Mouse (Mus musculus): Measurements from ENCODE around the gene Olfr71. TPM values are rescaled to one million over a fixed set of nuclear protein-coding genes. Genes with fewer than 3 reads are reported as not detected.

The Olfr71 gene
- total and polyA plus RNA-seq, 2 experiments from 2014 or later: not detected

- 32% methylated on average over 4 of the region's 4 CpGs for WGBS
- Histone ChIP-seq H3K9ac (replicated peaks; ENCODE audit: low read length) (no peak overlapping the region), H3K36me3 (ENCODE audit: insufficient read depth, low read length) (no peaks in the 10 kb centered on the region), H3K27ac (no peak overlapping the region), H3K27me3 (ENCODE audit: insufficient read depth, low read length) (peaks cover 6% of the 10 kb centered on the region; the same call in 1 of the 2 replicates), H3K9me3 (ENCODE audit: low read length) (no peaks in the 10 kb centered on the region), H3K4me3 (ENCODE audit: low read length) (no peak overlapping the region), H3K4me2 (ENCODE audit: low read depth, low read length) (no peak overlapping the region), H3K4me1 (ENCODE audit: insufficient read depth, low read length) (peaks cover 15% of the 10 kb centered on the region)
- ATAC-seq (no peak), DNase-seq (ENCODE audit: low spot score) (peak; percentile 23)
- peak; percentile 52 for TF ChIP-seq CTCF (IDR thresholded peaks at IDR 0.05; ENCODE audit: low read depth)
Observed at GRCm38 (mm10) chr4:43666412-43666811, 43.6 kb downstream of the Olfr71 start.

- 0 out of 2 replicates have a peak overlapping the region, but pooled peaks have one; percentile 48 for H3K27ac ChIP-seq
Observed at GRCm38 (mm10) chr4:43657146-43657545, 52.9 kb downstream of the Olfr71 start.

GRCm38 (mm10) chr4:43656339-43657109 lies 53.5 kb downstream of the Olfr71 start, which contains the start of gene Hint2:
Gene Hint2 (minus strand): TSS chr4:43656466.
- Histone ChIP-seq H3K4me2 (ENCODE audit: low read depth, low read length) (peak within 1 kb of the TSS; percentile 70), H3K36me3 (ENCODE audit: insufficient read depth, low read length) (no peaks in the 10 kb centered on the region), H3K9ac (replicated peaks; ENCODE audit: low read length) (peak within 1 kb of the TSS; percentile 91), H3K4me3 (ENCODE audit: low read length) (peak within 1 kb of the TSS; percentile 84), H3K27ac (peak within 1 kb of the TSS; percentile 97), H3K4me1 (ENCODE audit: insufficient read depth, low read length) (no peaks in the 10 kb centered on the region), H3K9me3 (ENCODE audit: low read length) (no peaks in the 10 kb centered on the region), H3K27me3 (ENCODE audit: insufficient read depth, low read length) (no peaks in the 10 kb centered on the region)
- peak; percentile 97 for ATAC-seq
- TF ChIP-seq CTCF (IDR thresholded peaks at IDR 0.05; ENCODE audit: low read depth): no peak; the same call in 1 of the 2 replicates
- WGBS: under 1% methylated on average over 34 of the region's 34 CpGs
- peak; percentile 99 for DNase-seq (ENCODE audit: low spot score)

More at GRCm38 (mm10) chr4:43657146-43657545, 52.9 kb downstream of the Olfr71 start:
- TF ChIP-seq CTCF (IDR thresholded peaks at IDR 0.05; ENCODE audit: low read depth): peak; percentile 38; the same call in 1 of the 2 replicates
- H3K9me3 ChIP-seq (ENCODE audit: low read length): no peaks in the 10 kb centered on the region
- H3K4me1 ChIP-seq (ENCODE audit: insufficient read depth, low read length): no peaks in the 10 kb centered on the region
- ATAC-seq: no peak
- WGBS: 66% methylated on average over 4 of the region's 4 CpGs
- peak overlapping the region; percentile 70 for H3K4me2 ChIP-seq (ENCODE audit: low read depth, low read length)
- DNase-seq (ENCODE audit: low spot score): peak; percentile 26
- no peaks in the 10 kb centered on the region for H3K36me3 ChIP-seq (ENCODE audit: insufficient read depth, low read length)
- peak overlapping the region; percentile 84 for H3K4me3 ChIP-seq (ENCODE audit: low read length)
- peak overlapping the region; percentile 91; the same call in 1 of the 2 replicates for H3K9ac ChIP-seq (replicated peaks; ENCODE audit: low read length)
- H3K27me3 ChIP-seq (ENCODE audit: insufficient read depth, low read length): no peaks in the 10 kb centered on the region

GRCm38 (mm10) chr4:43655656-43656338 lies 54.3 kb downstream of the Olfr71 start:
- Histone ChIP-seq H3K27me3 (ENCODE audit: insufficient read depth, low read length) (no peaks in the 10 kb centered on the region), H3K4me2 (ENCODE audit: low read depth, low read length) (peak overlapping the region; percentile 70), H3K9me3 (ENCODE audit: low read length) (no peaks in the 10 kb centered on the region), H3K4me1 (ENCODE audit: insufficient read depth, low read length) (no peaks in the 10 kb centered on the region), H3K36me3 (ENCODE audit: insufficient read depth, low read length) (no peaks in the 10 kb centered on the region), H3K4me3 (ENCODE audit: low read length) (peak overlapping the region; percentile 84), H3K9ac (replicated peaks; ENCODE audit: low read length) (peak overlapping the region; percentile 91), H3K27ac (peak overlapping the region; percentile 97)
- no peak for DNase-seq (ENCODE audit: low spot score)
- peak; percentile 48 for ATAC-seq
- TF ChIP-seq CTCF (IDR thresholded peaks at IDR 0.05; ENCODE audit: low read depth): no peak
- 5% methylated on average over 34 of the region's 34 CpGs for WGBS

Other genes starting within 250 kb of the Olfr71 start
- 0.90 TPM in 1 of 2 replicates, not detected in the other for gene Sit1, start 226.5 kb downstream of the Olfr71 start, total RNA-seq (2014; rRNA removed)
- not detected in 2 replicates for gene Sit1, start 226.5 kb downstream of the Olfr71 start, polyA plus RNA-seq (2015; fragmentation: Nextera tagmentation; extraction: Ambion mirVana)
- gene Ccdc107, start 217.4 kb downstream of the Olfr71 start, total RNA-seq (2014; rRNA removed): 36.6 and 89.9 TPM in 2 replicates
- 104 and 108 TPM in 2 replicates for gene Ccdc107, start 217.4 kb downstream of the Olfr71 start, polyA plus RNA-seq (2015; fragmentation: Nextera tagmentation; extraction: Ambion mirVana)
- gene Arhgef39, start 210.6 kb downstream of the Olfr71 start, total RNA-seq (2014; rRNA removed): 6.9 and 20.6 TPM in 2 replicates
- 4.5 and 8.0 TPM in 2 replicates for gene Arhgef39, start 210.6 kb downstream of the Olfr71 start, polyA plus RNA-seq (2015; fragmentation: Nextera tagmentation; extraction: Ambion mirVana)
- gene Car9, start 203.3 kb downstream of the Olfr71 start, total RNA-seq (2014; rRNA removed): 0.26 TPM in 1 of 2 replicates, not detected in the other
- 0.50 and 1.1 TPM in 2 replicates for gene Car9, start 203.3 kb downstream of the Olfr71 start, polyA plus RNA-seq (2015; fragmentation: Nextera tagmentation; extraction: Ambion mirVana)
- 2.4 and 5.9 TPM in 2 replicates for gene Tpm2, start 186.5 kb downstream of the Olfr71 start, total RNA-seq (2014; rRNA removed)
- 7.7 and 9.4 TPM in 2 replicates for gene Tpm2, start 186.5 kb downstream of the Olfr71 start, polyA plus RNA-seq (2015; fragmentation: Nextera tagmentation; extraction: Ambion mirVana)
- gene Creb3, start 147.9 kb downstream of the Olfr71 start, total RNA-seq (2014; rRNA removed): 40.1 and 75.9 TPM in 2 replicates
- gene Creb3, start 147.9 kb downstream of the Olfr71 start, polyA plus RNA-seq (2015; fragmentation: Nextera tagmentation; extraction: Ambion mirVana): 77.9 and 82.8 TPM in 2 replicates
- 43.0 and 51.0 TPM in 2 replicates for gene Tln1, start 147.6 kb downstream of the Olfr71 start, total RNA-seq (2014; rRNA removed)
- 69.9 and 70.3 TPM in 2 replicates for gene Tln1, start 147.6 kb downstream of the Olfr71 start, polyA plus RNA-seq (2015; fragmentation: Nextera tagmentation; extraction: Ambion mirVana)
- 18.9 and 31.2 TPM in 2 replicates for gene Rgp1, start 131.5 kb downstream of the Olfr71 start, total RNA-seq (2014; rRNA removed)
- gene Rgp1, start 131.5 kb downstream of the Olfr71 start, polyA plus RNA-seq (2015; fragmentation: Nextera tagmentation; extraction: Ambion mirVana): 11.5 and 13.5 TPM in 2 replicates
- gene Gba2, start 131.4 kb downstream of the Olfr71 start, total RNA-seq (2014; rRNA removed): 34.0 and 36.3 TPM in 2 replicates
- gene Gba2, start 131.4 kb downstream of the Olfr71 start, polyA plus RNA-seq (2015; fragmentation: Nextera tagmentation; extraction: Ambion mirVana): 45.4 and 47.6 TPM in 2 replicates
- gene Msmp, start 125.8 kb downstream of the Olfr71 start, total RNA-seq (2014; rRNA removed): not detected in 2 replicates
- 1.2 and 1.9 TPM in 2 replicates for gene Msmp, start 125.8 kb downstream of the Olfr71 start, polyA plus RNA-seq (2015; fragmentation: Nextera tagmentation; extraction: Ambion mirVana)
- gene Npr2, start 78.3 kb downstream of the Olfr71 start, total RNA-seq (2014; rRNA removed): 25.0 and 41.3 TPM in 2 replicates
- 8.8 and 8.9 TPM in 2 replicates for gene Npr2, start 78.3 kb downstream of the Olfr71 start, polyA plus RNA-seq (2015; fragmentation: Nextera tagmentation; extraction: Ambion mirVana)
- 6.8 and 17.0 TPM in 2 replicates for gene Spag8, start 56.7 kb downstream of the Olfr71 start, total RNA-seq (2014; rRNA removed)
- gene Spag8, start 56.7 kb downstream of the Olfr71 start, polyA plus RNA-seq (2015; fragmentation: Nextera tagmentation; extraction: Ambion mirVana): 7.8 and 8.2 TPM in 2 replicates
- 86.8 and 131 TPM in 2 replicates for gene Hint2, start 53.8 kb downstream of the Olfr71 start, total RNA-seq (2014; rRNA removed)
- 98.7 and 107 TPM in 2 replicates for gene Hint2, start 53.8 kb downstream of the Olfr71 start, polyA plus RNA-seq (2015; fragmentation: Nextera tagmentation; extraction: Ambion mirVana)
- 25.3 and 31.6 TPM in 2 replicates for gene Tmem8b, start 41.3 kb downstream of the Olfr71 start, total RNA-seq (2014; rRNA removed)
- gene Tmem8b, start 41.3 kb downstream of the Olfr71 start, polyA plus RNA-seq (2015; fragmentation: Nextera tagmentation; extraction: Ambion mirVana): 10.3 and 11.4 TPM in 2 replicates
- not detected in 2 replicates for gene Fam221b, start 41.1 kb downstream of the Olfr71 start, total RNA-seq (2014; rRNA removed)
- 1.4 and 1.6 TPM in 2 replicates for gene Fam221b, start 41.1 kb downstream of the Olfr71 start, polyA plus RNA-seq (2015; fragmentation: Nextera tagmentation; extraction: Ambion mirVana)
- gene Olfr70, start 9.4 kb downstream of the Olfr71 start, total RNA-seq (2014; rRNA removed): 0.36 TPM in 1 of 2 replicates, not detected in the other
- gene Olfr70, start 9.4 kb downstream of the Olfr71 start, polyA plus RNA-seq (2015; fragmentation: Nextera tagmentation; extraction: Ambion mirVana): not detected in 2 replicates
- 0.73 and 1.8 TPM in 2 replicates for gene Hrct1, start 16.9 kb upstream of the Olfr71 start, total RNA-seq (2014; rRNA removed)
- gene Hrct1, start 16.9 kb upstream of the Olfr71 start, polyA plus RNA-seq (2015; fragmentation: Nextera tagmentation; extraction: Ambion mirVana): 0.70 and 0.92 TPM in 2 replicates
- 0.10 and 0.22 TPM in 2 replicates for gene Spaar, start 19.8 kb upstream of the Olfr71 start, total RNA-seq (2014; rRNA removed)
- 0.08 and 0.13 TPM in 2 replicates for gene Spaar, start 19.8 kb upstream of the Olfr71 start, polyA plus RNA-seq (2015; fragmentation: Nextera tagmentation; extraction: Ambion mirVana)
- not detected in 2 replicates for gene Olfr159, start 60.8 kb upstream of the Olfr71 start, total RNA-seq (2014; rRNA removed)
- not detected in 2 replicates for gene Olfr159, start 60.8 kb upstream of the Olfr71 start, polyA plus RNA-seq (2015; fragmentation: Nextera tagmentation; extraction: Ambion mirVana)
- gene Olfr156, start 113.6 kb upstream of the Olfr71 start, total RNA-seq (2014; rRNA removed): not detected in 2 replicates
- not detected in 2 replicates for gene Olfr156, start 113.6 kb upstream of the Olfr71 start, polyA plus RNA-seq (2015; fragmentation: Nextera tagmentation; extraction: Ambion mirVana)
- not detected in 2 replicates for gene Olfr157, start 129.9 kb upstream of the Olfr71 start, total RNA-seq (2014; rRNA removed)
- not detected in 2 replicates for gene Olfr157, start 129.9 kb upstream of the Olfr71 start, polyA plus RNA-seq (2015; fragmentation: Nextera tagmentation; extraction: Ambion mirVana)
- gene Olfr155, start 141.3 kb upstream of the Olfr71 start, total RNA-seq (2014; rRNA removed): not detected in 2 replicates
- gene Olfr155, start 141.3 kb upstream of the Olfr71 start, polyA plus RNA-seq (2015; fragmentation: Nextera tagmentation; extraction: Ambion mirVana): not detected in 2 replicates
- 4.0 and 6.1 TPM in 2 replicates for gene Reck, start 165.3 kb upstream of the Olfr71 start, total RNA-seq (2014; rRNA removed)
- gene Reck, start 165.3 kb upstream of the Olfr71 start, polyA plus RNA-seq (2015; fragmentation: Nextera tagmentation; extraction: Ambion mirVana): 3.4 and 4.0 TPM in 2 replicates
- gene Glipr2, start 247.1 kb upstream of the Olfr71 start, total RNA-seq (2014; rRNA removed): 24.9 and 27.8 TPM in 2 replicates
- gene Glipr2, start 247.1 kb upstream of the Olfr71 start, polyA plus RNA-seq (2015; fragmentation: Nextera tagmentation; extraction: Ambion mirVana): 21.0 and 23.4 TPM in 2 replicates

Measured in hindbrain, postnatal 0 days (tissue).